Mouse (Mus musculus) MEL (cell line): ENCODE results near the gene Trim2. TPM values are rescaled to one million over a fixed set of nuclear protein-coding genes. Genes with fewer than 3 reads are reported as not detected.

Experiments
- DNase-seq: peaks from one replicate; pipeline ENCODE4 v3.0.0; 2011; ENCODE audit warnings: low read depth, low spot score
- H3K27ac ChIP-seq: 2 replicates; pipeline ENCODE4 v1.5.1; 2012; ENCODE audit warnings: low read depth, mild to moderate bottlenecking, control low read depth, low read length, moderate library complexity; ENCODE audit not compliant: control insufficient read depth
- H3K27me3 ChIP-seq, 2 experiments: fragments of 150-350 bp in 1 of 2; sonication (generic) in 1 of 2; 2 replicates each; pipeline ENCODE4 v1.6.1; 2012; ENCODE audit warnings: low read length in 2 of 2, mild to moderate bottlenecking in 2 of 2, improper control_type of control experiment in 1 of 2, moderate library complexity in 1 of 2; ENCODE audit not compliant: insufficient read depth in 2 of 2, control insufficient read depth in 1 of 2
- H3K36me3 ChIP-seq, 2 experiments: 2 replicates each; pipeline ENCODE4 v1.6.1; 2012 to 2014; ENCODE audit warnings: low read length in 2 of 2, improper control_type of control experiment in 1 of 2, inconsistent platforms in 1 of 2, mild to moderate bottlenecking in 1 of 2; ENCODE audit not compliant: insufficient read depth in 2 of 2, control insufficient read depth in 1 of 2
- H3K4me1 ChIP-seq, 2 experiments: fragments of 150-350 bp in 1 of 2; sonication (generic) in 1 of 2; 2 replicates each; pipeline ENCODE4 v1.6.1; 2012; ENCODE audit warnings: low read length in 2 of 2, improper control_type of control experiment in 1 of 2, mild to moderate bottlenecking in 1 of 2; ENCODE audit not compliant: insufficient read depth in 2 of 2, control insufficient read depth in 1 of 2
- H3K4me3 ChIP-seq, 2 experiments: fragments of 150-350 bp in 1 of 2; sonication (generic) in 1 of 2; 2 replicates each; pipeline ENCODE4 v1.5.1; 2012; ENCODE audit warnings: low read depth in 2 of 2, low read length in 2 of 2, mild to moderate bottlenecking in 2 of 2, moderate library complexity in 2 of 2, control low read depth in 1 of 2, improper control_type of control experiment in 1 of 2; ENCODE audit not compliant: control insufficient read depth in 1 of 2, insufficient read depth in 1 of 2
- H3K79me2 ChIP-seq: 2 replicates; pipeline ENCODE4 v1.6.1; 2012; ENCODE audit warnings: mild to moderate bottlenecking, low read length, moderate library complexity; ENCODE audit not compliant: control insufficient read depth, poor library complexity, insufficient read depth
- H3K9ac ChIP-seq: 2 replicates; pipeline ENCODE4 v1.6.1; 2012; ENCODE audit warnings: low read depth, mild to moderate bottlenecking, control low read depth, low read length, moderate library complexity; ENCODE audit not compliant: control insufficient read depth, poor library complexity, severe bottlenecking
- H3K9me3 ChIP-seq: fragments of 150-350 bp; sonication (generic); replicated peaks from 2 replicates; pipeline ENCODE4 v1.6.1; 2012; ENCODE audit warnings: mild to moderate bottlenecking, low read length, improper control_type of control experiment, moderate library complexity; ENCODE audit not compliant: insufficient read depth
- BHLHE40 ChIP-seq: IDR thresholded peaks from 2 replicates; pipeline ENCODE4 v1.6.1; 2012; ENCODE audit warnings: low read depth, mild to moderate bottlenecking, inconsistent platforms, low read length, improper control_type of control experiment, borderline replicate concordance
- CHD2 ChIP-seq: IDR thresholded peaks from 2 replicates; pipeline ENCODE4 v1.6.1; 2011; ENCODE audit warnings: low read length, improper control_type of control experiment
- CTCF ChIP-seq, 3 experiments: IDR thresholded peaks in 2 of 3; conservative IDR thresholded peaks in 1 of 3; 2 replicates each; pipeline ENCODE4 v1.5.1; 2011 to 2012; ENCODE audit warnings: low read length in 3 of 3, low read depth in 2 of 3, mild to moderate bottlenecking in 2 of 3, improper control_type of control experiment in 1 of 3, inconsistent platforms in 1 of 3, mixed read lengths in 1 of 3, moderate library complexity in 1 of 3; ENCODE audit not compliant: control insufficient read depth in 1 of 3, insufficient read depth in 1 of 3, poor library complexity in 1 of 3, severe bottlenecking in 1 of 3
- ELF1 ChIP-seq: IDR thresholded peaks from 2 replicates; pipeline ENCODE4 v1.6.1; 2014; ENCODE audit warnings: low read depth, mild to moderate bottlenecking, inconsistent platforms, low read length, improper control_type of control experiment, moderate library complexity
- KAT2A ChIP-seq: conservative IDR thresholded peaks from 2 replicates; pipeline ENCODE4 v1.6.1; 2012; ENCODE audit warnings: low read depth, low read length, improper control_type of control experiment, inconsistent platforms
- MXI1 ChIP-seq: IDR thresholded peaks from 2 replicates; pipeline ENCODE4 v1.6.1; 2011; ENCODE audit warnings: mild to moderate bottlenecking, low read depth, low read length, improper control_type of control experiment
- NRF1 ChIP-seq: IDR thresholded peaks from 2 replicates; pipeline ENCODE4 v1.6.1; 2014; ENCODE audit warnings: low read depth, mild to moderate bottlenecking, inconsistent platforms, low read length, improper control_type of control experiment, moderate library complexity; ENCODE audit not compliant: poor library complexity, insufficient read depth, severe bottlenecking
- POLR2AphosphoS2 ChIP-seq: IDR thresholded peaks from 2 replicates; pipeline ENCODE4 v1.6.1; 2011; ENCODE audit warnings: low read length, improper control_type of control experiment
- POLR2AphosphoS5 ChIP-seq: IDR thresholded peaks from 2 replicates; pipeline ENCODE4 v1.6.1; 2012; ENCODE audit warnings: low read depth, borderline replicate concordance, mild to moderate bottlenecking, inconsistent platforms, low read length, moderate library complexity, mixed read lengths
- RAD21 ChIP-seq: IDR thresholded peaks from 2 replicates; pipeline ENCODE4 v1.6.1; 2011; ENCODE audit warnings: mild to moderate bottlenecking, low read depth, low read length, improper control_type of control experiment
- SMC3 ChIP-seq: IDR thresholded peaks from 2 replicates; pipeline ENCODE4 v1.6.1; 2011; ENCODE audit warnings: low read depth, low read length, improper control_type of control experiment
- TAL1 ChIP-seq: IDR thresholded peaks from 2 replicates; pipeline ENCODE4 v1.6.1; 2012; ENCODE audit warnings: mild to moderate bottlenecking, inconsistent platforms, low read length, moderate library complexity, mixed read lengths
- USF1 ChIP-seq: IDR thresholded peaks from 2 replicates; pipeline ENCODE4 v1.6.1; 2014; ENCODE audit warnings: low read depth, mild to moderate bottlenecking, inconsistent platforms, low read length, improper control_type of control experiment, moderate library complexity
- USF2 ChIP-seq, 2 experiments: IDR thresholded peaks; 2 replicates each; pipeline ENCODE4 v1.6.1; 2011 to 2012; ENCODE audit warnings: improper control_type of control experiment in 2 of 2, low read length in 2 of 2, borderline replicate concordance in 1 of 2, inconsistent platforms in 1 of 2, low read depth in 1 of 2, mild to moderate bottlenecking in 1 of 2; ENCODE audit not compliant: insufficient read depth in 1 of 2
- ZC3H11A ChIP-seq: IDR thresholded peaks from 2 replicates; pipeline ENCODE4 v1.6.1; 2012; ENCODE audit warnings: low read depth, mild to moderate bottlenecking, inconsistent platforms, low read length, improper control_type of control experiment
- ZKSCAN1 ChIP-seq: IDR thresholded peaks from 2 replicates; pipeline ENCODE4 v1.6.1; 2012; ENCODE audit warnings: low read depth, mild to moderate bottlenecking, inconsistent platforms, low read length, improper control_type of control experiment, moderate library complexity
- polyA plus RNA-seq, 2 experiments: library from polyadenylated mRNA; stranded (reverse) in 1 of 2; unstranded in 1 of 2; fragments of >175 nt in 1 of 2; fragments of >200 nt in 1 of 2; gene quantifications; 2 replicates each; pipeline versions ENCODE4 v1.2.1 to v1.2.4; 2012; ENCODE audit warnings: low replicate concordance in 2 of 2, low read depth in 1 of 2; ENCODE audit not compliant: insufficient read length in 2 of 2, insufficient read depth in 1 of 2, missing spikeins in 1 of 2
- total RNA-seq: library from RNA; depleted of rRNA; stranded (reverse); fragments of 300-350 nt; gene quantifications from 2 replicates; pipeline ENCODE4 v1.2.3, GENCODE M21; 2012

Gene Trim2
- total and polyA plus RNA-seq, 3 experiments: 1.7 to 4.4 TPM; not detected in 1

- Histone ChIP-seq H3K4me3 (no peak overlapping the region), H3K9me3 (no peaks in the 10 kb centered on the region), H3K36me3 (no peaks in the 10 kb centered on the region; a peak in 1 of 4 replicates), H3K27ac (no peak overlapping the region), H3K4me1 (no peaks in the 10 kb centered on the region), H3K27me3 (no peaks in the 10 kb centered on the region), H3K79me2 (no peaks in the 10 kb centered on the region), H3K9ac (no peak overlapping the region)
- TF ChIP-seq TAL1 (no peak), RAD21 (no peak), POLR2AphosphoS2 (no peak), SMC3 (no peak), BHLHE40 (no peak), ELF1 (no peak), KAT2A (no peak)
- DNase-seq: no peak
These were observed 165.7 kb downstream of the Trim2 start for GRCm38 (mm10) chr3:84140947-84141346.

- no peak overlapping the region for H3K27ac ChIP-seq
- TF ChIP-seq ELF1 (no peak), CHD2 (no peak), NRF1 (no peak), CTCF (IDR thresholded peaks at IDR 0.05 in 2 of 3, conservative IDR thresholded peaks at IDR 0.05 in 1 of 3; ENCODE audit: control insufficient read depth in 1 of 3, insufficient read depth in 1 of 3, low read depth in 2 of 3, low read length in 3 of 3, poor library complexity in 1 of 3, severe bottlenecking in 1 of 3) (no peak), RAD21 (no peak), POLR2AphosphoS5 (no peak), USF1 (no peak), MXI1 (no peak)
- no peaks in the 10 kb centered on the region for H3K79me2 ChIP-seq
- no peaks in the 10 kb centered on the region for H3K9me3 ChIP-seq
- H3K4me3 ChIP-seq: no peak overlapping the region
- DNase-seq: no peak
- no peaks in the 10 kb centered on the region for H3K4me1 ChIP-seq
- no peaks in the 10 kb centered on the region for H3K27me3 ChIP-seq
- H3K36me3 ChIP-seq: no peaks in the 10 kb centered on the region; a peak in 1 of 4 replicates
- H3K9ac ChIP-seq: no peak overlapping the region
These were observed 170.2 kb downstream of the Trim2 start for GRCm38 (mm10) chr3:84136509-84136908.

- H3K4me1 ChIP-seq: no peaks in the 10 kb centered on the region
- DNase-seq: no peak
- no peaks in the 10 kb centered on the region; a peak in 1 of 4 replicates for H3K36me3 ChIP-seq
- no peaks in the 10 kb centered on the region for H3K27me3 ChIP-seq
- TF ChIP-seq POLR2AphosphoS2: no peak
- no peak for TF ChIP-seq BHLHE40
- TF ChIP-seq ZKSCAN1: no peak
- no peak for TF ChIP-seq TAL1
- no peak for TF ChIP-seq CTCF (IDR thresholded peaks at IDR 0.05 in 2 of 3, conservative IDR thresholded peaks at IDR 0.05 in 1 of 3; ENCODE audit: control insufficient read depth in 1 of 3, insufficient read depth in 1 of 3, low read depth in 2 of 3, low read length in 3 of 3, poor library complexity in 1 of 3, severe bottlenecking in 1 of 3)
- no peak for TF ChIP-seq USF2 (IDR thresholded peaks at IDR 0.05; ENCODE audit: borderline replicate concordance in 1 of 2, insufficient read depth in 1 of 2, low read depth in 1 of 2, low read length in 2 of 2)
- TF ChIP-seq SMC3: no peak
- no peak for TF ChIP-seq ZC3H11A
- TF ChIP-seq POLR2AphosphoS5: no peak
- TF ChIP-seq, all 39 proteins: peak for 0
- no peak overlapping the region for H3K27ac ChIP-seq
- H3K79me2 ChIP-seq: no peaks in the 10 kb centered on the region
- H3K4me3 ChIP-seq: no peak overlapping the region
- H3K9me3 ChIP-seq: no peaks in the 10 kb centered on the region
- no peak overlapping the region for H3K9ac ChIP-seq
These were observed 170.7 kb downstream of the Trim2 start for GRCm38 (mm10) chr3:84135933-84136332.
